Comparison of ENCODE assay signal across 9 mouse cellular contexts in genomic region chr1:88474598-88474997, GRCm38 (mm10). TPM values are rescaled to one million over a fixed set of nuclear protein-coding genes. Genes with fewer than 3 reads are reported as not detected.
DNase-seq lines count a peak whose midpoint lies in the region; ATAC-seq lines count a peak whose summit lies in the region.
"Had no signal": no experiment of that assay in that cellular context is flagged by ENCODE, and none has a peak within 500 bp of the region (broad histone marks: within the 10 kb centered on the region; RNA-seq: fewer than 3 reads in every experiment).

No protein-coding gene starts in this region.

- DNase-seq in ovary, postnatal 14 days (ENCODE audit: low spot score), result peak; percentile 29
- no peak for DNase-seq in ovary, postnatal 36 days (ENCODE audit: low spot score)
- DNase-seq in gastrocnemius, postnatal 36 days, result peak; percentile 19 to 44
- DNase-seq in kidney, adult 8-10 months, result peak; percentile 66 to 73
- DNase-seq in spleen, postnatal 14 days (ENCODE audit: low spot score in 2 of 2), result no peak
- no peak for DNase-seq in left cerebral cortex, postnatal 36 days (ENCODE audit: low spot score in 2 of 2)
- DNase-seq in hindbrain, embryonic 14.5 days (ENCODE audit: low spot score), result no peak

- ATAC-seq in megakaryocyte progenitor cell, adult 5-6 weeks (replicated peaks; ENCODE audit: poor library complexity), result peak; percentile 45
- no peak for ATAC-seq in hindbrain, embryonic 14.5 days (ENCODE audit: low FRiP score)

- no peak overlapping the region for H3K4me2 ChIP-seq in hindbrain, embryonic 14.5 days (replicated peaks)

- peaks cover 6% of the 10 kb centered on the region for H3K4me1 ChIP-seq in hindbrain, embryonic 14.5 days (replicated peaks; ENCODE audit: control insufficient read depth, insufficient read depth, low read length)

- WGBS in hindbrain, embryonic 14.5 days, result 62% methylated on average over 7 of the region's 7 CpGs

- H3K36me3 ChIP-seq in hindbrain, embryonic 14.5 days (replicated peaks; ENCODE audit: control insufficient read depth, insufficient read depth), result no peaks in the 10 kb centered on the region

- intact Hi-C loops in gastrocnemius, postnatal 36 days (cut with DNase I), result no loop called here
- intact Hi-C loops in left cerebral cortex, postnatal 36 days (cut with DNase I), result no loop called here

- H3K9me3 ChIP-seq in hindbrain, embryonic 14.5 days (ENCODE audit: control insufficient read depth, low read length), result no peaks in the 10 kb centered on the region

- H3K4me3 ChIP-seq in hindbrain, embryonic 14.5 days (replicated peaks; ENCODE audit: low read length), result no peak overlapping the region

- no peak overlapping the region for H3K9ac ChIP-seq in hindbrain, embryonic 14.5 days

- no peak overlapping the region for H3K27ac ChIP-seq in hindbrain, embryonic 14.5 days

- no peaks in the 10 kb centered on the region for H3K27me3 ChIP-seq in hindbrain, embryonic 14.5 days (ENCODE audit: control insufficient read depth, insufficient read depth, low read length)

RNA-seq across cellular contexts. Expression of gene Glrp1, which starts 35.3 kb away (rescaled TPM):
- not detected for total RNA-seq in gastrocnemius, postnatal 36 days (2021)
- 1.8 and 3.0 TPM in 2 replicates for total RNA-seq in megakaryocyte progenitor cell, adult 5-6 weeks (2015)
- 1.3 TPM in 2 replicates for total RNA-seq in megakaryocyte progenitor cell, adult 5-6 weeks (2017)
- total RNA-seq in left cerebral cortex, postnatal 36 days (2021), result not detected
- not detected in 2 replicates for polyA plus RNA-seq in hindbrain, embryonic 14.5 days (2014; fragmentation: Nextera tagmentation; extraction: Ambion mirVana)
- polyA plus RNA-seq: large intestine, adult 2 months had no signal

Comparison
In these comparisons a context has a peak if more than half of its experiments do, and no peak if none do; other contexts are left out.
1. DNase-seq: peak in ovary, postnatal 14 days (single experiment), gastrocnemius, postnatal 36 days (2 of 2) and kidney, adult 8-10 months (2 of 2); none in ovary, postnatal 36 days (single experiment), spleen, postnatal 14 days (0 of 2), left cerebral cortex, postnatal 36 days (0 of 2) and hindbrain, embryonic 14.5 days (single experiment).